Mouse (Mus musculus) heart, adult 8-10 months (tissue): ENCODE measurements at regions not wholly inside any gene's neighbourhood (a gene's known extent, or its start where the extent isn't known, plus 50 kb on each side); places are given as distances from the start of the nearest gene placed in this dataset.

Experiments
- DNase-seq: peaks from one replicate; pipeline ENCODE4 v3.0.0; 2022; ENCODE audit warnings: low spot score

- no peak for DNase-seq
Observed at GRCm38 (mm10) chr6:89006997-89007396, 104.9 kb downstream of the Tpra1 start.

- no peak for DNase-seq
Observed at GRCm38 (mm10) chr6:89007516-89007915, 105.5 kb downstream of the Tpra1 start.

- DNase-seq, result peak; percentile 64
Observed at GRCm38 (mm10) chr6:89008614-89009171, 106.6 kb downstream of the Tpra1 start.

GRCm38 (mm10) chr6:89012998-89013689 lies 111.1 kb downstream of the Tpra1 start:
- no peak for DNase-seq

- DNase-seq, result no peak
Observed at GRCm38 (mm10) chr6:89013690-89014061, 111.6 kb downstream of the Tpra1 start.

GRCm38 (mm10) chr6:89024101-89024650 lies 122.1 kb downstream of the Tpra1 start:
- DNase-seq, result no peak

GRCm38 (mm10) chr6:89033433-89034298 lies 131.6 kb downstream of the Tpra1 start:
- no peak for DNase-seq

GRCm38 (mm10) chr6:89034455-89034854 lies 132.4 kb downstream of the Tpra1 start:
- no peak for DNase-seq

- no peak for DNase-seq
Observed at GRCm38 (mm10) chr6:89035061-89035835, 133.2 kb downstream of the Tpra1 start.

GRCm38 (mm10) chr6:89035836-89036156 lies 133.7 kb downstream of the Tpra1 start:
- no peak for DNase-seq

- no peak for DNase-seq
Observed at GRCm38 (mm10) chr6:89037392-89037791, 135.3 kb downstream of the Tpra1 start.

GRCm38 (mm10) chr6:89037901-89038300 lies 135.8 kb downstream of the Tpra1 start:
- no peak for DNase-seq

- no peak for DNase-seq
Observed at GRCm38 (mm10) chr6:89040919-89041318, 138.9 kb downstream of the Tpra1 start.

GRCm38 (mm10) chr6:89042478-89043239 lies 140.6 kb downstream of the Tpra1 start:
- no peak for DNase-seq

GRCm38 (mm10) chr6:89045436-89045966 lies 143.4 kb downstream of the Tpra1 start:
- DNase-seq, result no peak

GRCm38 (mm10) chr6:89046476-89046875 lies 144.4 kb downstream of the Tpra1 start:
- no peak for DNase-seq

- DNase-seq, result no peak
Observed at GRCm38 (mm10) chr6:89047629-89048332, 145.7 kb downstream of the Tpra1 start.

- no peak for DNase-seq
Observed at GRCm38 (mm10) chr6:89049290-89049689, 147.2 kb downstream of the Tpra1 start.

- DNase-seq, result no peak
Observed at GRCm38 (mm10) chr6:89050575-89051270, 148.7 kb downstream of the Tpra1 start.
